Mouse (Mus musculus) heart, adult 2 months (tissue): Measurements from ENCODE around the gene 1700092M07Rik. TPM values are rescaled to one million over a fixed set of nuclear protein-coding genes. Genes with fewer than 3 reads are reported as not detected.
A peak's percentile ranks its signal among the peaks of the same experiment; 100 is the strongest.

ENCODE experiments used
- DNase-seq, 2 experiments: peaks; one replicate each; pipeline ENCODE4 v3.0.0; 2021
- H3K27ac ChIP-seq: fragments of 200-600 bp; 2 replicates; pipeline ENCODE4 v1.8.1; 2022
- H3K27me3 ChIP-seq: fragments of 200-500 bp; 2 replicates; pipeline ENCODE4 v1.6.1; 2012; ENCODE audit warnings: mild to moderate bottlenecking, low read length, inconsistent platforms, mixed read lengths; ENCODE audit not compliant: control insufficient read depth, insufficient read depth
- H3K36me3 ChIP-seq: fragments of 200-500 bp; 2 replicates; pipeline ENCODE4 v1.6.1; 2012; ENCODE audit warnings: low read length, inconsistent platforms; ENCODE audit not compliant: control insufficient read depth, insufficient read depth
- H3K4me1 ChIP-seq: fragments of 200-500 bp; 2 replicates; pipeline ENCODE4 v1.6.1; 2011; ENCODE audit warnings: low read length; ENCODE audit not compliant: control insufficient read depth, insufficient read depth
- H3K4me3 ChIP-seq: fragments of 200-600 bp; 2 replicates; pipeline ENCODE4 v1.8.1; 2022
- H3K79me2 ChIP-seq: fragments of 200-500 bp; replicated peaks from 2 replicates; pipeline ENCODE4 v1.6.1; 2012; ENCODE audit warnings: mild to moderate bottlenecking, inconsistent platforms, low read length, moderate library complexity, mixed read lengths; ENCODE audit not compliant: control insufficient read depth, insufficient read depth
- H3K9ac ChIP-seq: fragments of 200-500 bp; 2 replicates; pipeline ENCODE4 v1.6.1; 2012; ENCODE audit warnings: low read depth, mild to moderate bottlenecking, control low read depth, inconsistent platforms, low read length, mixed read lengths
- CTCF ChIP-seq: fragments of 200-600 bp; IDR thresholded peaks from 2 replicates; pipeline ENCODE4 v1.8.1; 2022; ENCODE audit warnings: antibody characterized with exemption, mild to moderate bottlenecking, moderate library complexity
- EP300 ChIP-seq: fragments of 200-500 bp; IDR thresholded peaks from 2 replicates; pipeline ENCODE4 v1.6.1; 2011; ENCODE audit warnings: low read depth, low read length, control low read depth; ENCODE audit not compliant: insufficient read depth
- POLR2A ChIP-seq: fragments of 200-500 bp; IDR thresholded peaks from 2 replicates; pipeline ENCODE4 v1.6.1; 2011; ENCODE audit warnings: mild to moderate bottlenecking, low read depth, low read length, control low read depth; ENCODE audit not compliant: insufficient read depth
- WGBS: fragments of 180-500 bp; shearing (Covaris S2); methylation state at CpG from one replicate; pipeline ENCODE4 v1.1.7; 2018; 5-methylcytosine and 5-hydroxymethylcytosine counted together
- intact Hi-C: fragments of 180-260 bp; cut with DNase I; formaldehyde crosslinking; loops from one replicate; pipeline ENCODE4 v1.15.1; 2025
- polyA plus RNA-seq: library from polyadenylated mRNA; depleted of rRNA; stranded (reverse); fragments of >200 nt; gene quantifications from 2 replicates; pipeline ENCODE4 v1.2.3, GENCODE M21; 2012
- total RNA-seq, 2 experiments: library from RNA; stranded (reverse); gene quantifications; 2 replicates each; pipeline ENCODE4 v1.2.3; 2021

1700092M07Rik gene
- total and polyA plus RNA-seq, 3 experiments, result 0.57 to 0.62 TPM; not detected in 1

- intact Hi-C loops, result no loop called here
- DNase-seq, result no peak
- peaks cover 1% of the 10 kb centered on the region; the same call in 1 of the 2 replicates for H3K4me1 ChIP-seq
- no peak overlapping the region for H3K27ac ChIP-seq
- no peaks in the 10 kb centered on the region for H3K27me3 ChIP-seq
- WGBS, result 72% methylated on average over 4 of the region's 4 CpGs
- H3K4me3 ChIP-seq, result no peak overlapping the region
- no peaks in the 10 kb centered on the region for H3K79me2 ChIP-seq
- TF ChIP-seq EP300, result no peak
- TF ChIP-seq POLR2A, result no peak
- no peak for TF ChIP-seq CTCF
- no peak overlapping the region for H3K9ac ChIP-seq
- no peaks in the 10 kb centered on the region; the same call in 1 of the 2 replicates for H3K36me3 ChIP-seq
These were observed 36.9 kb upstream of the 1700092M07Rik start for GRCm38 (mm10) chr19:8703571-8703970.

DNA sequence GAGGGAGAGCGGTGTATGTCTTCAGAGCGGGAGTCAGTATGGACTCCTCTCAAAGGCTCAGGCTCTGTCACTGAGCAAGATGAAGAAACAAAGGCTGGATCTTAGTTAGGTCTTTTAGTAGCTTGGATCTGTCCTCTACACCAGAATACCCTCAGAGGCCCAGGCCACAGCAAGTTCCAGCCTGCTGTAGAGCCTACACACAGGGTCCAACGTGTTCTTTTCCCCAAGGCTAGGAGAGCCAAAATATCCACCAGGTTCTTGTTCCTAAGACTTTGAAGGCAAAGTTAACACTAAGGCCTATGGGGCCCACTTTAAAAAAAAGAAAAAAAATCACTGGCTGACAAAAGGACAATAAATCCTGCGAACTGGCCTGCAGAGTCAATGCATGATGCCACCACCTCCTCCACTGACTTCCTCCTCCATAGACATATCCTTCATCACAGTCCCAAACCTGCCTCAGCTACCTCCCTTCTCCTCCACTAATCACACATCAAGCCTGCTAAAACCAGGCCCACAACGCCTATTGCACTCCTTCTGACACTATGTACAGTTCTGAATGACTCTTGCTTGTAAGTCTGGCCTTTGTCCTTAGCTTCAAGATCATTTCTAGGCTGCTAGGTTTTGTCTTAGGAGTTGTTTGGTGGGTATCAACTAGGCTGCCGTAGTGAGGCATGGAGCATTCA lies 35.4 kb upstream of the 1700092M07Rik start:
- intact Hi-C loops, result no loop called here
- no peak overlapping the region for H3K4me3 ChIP-seq
- no peak for DNase-seq
- peaks cover 1% of the 10 kb centered on the region; the same call in 1 of the 2 replicates for H3K4me1 ChIP-seq
- TF ChIP-seq CTCF (no peak), POLR2A (no peak), EP300 (no peak)
- 74% methylated on average over 6 of the region's 6 CpGs for WGBS
- H3K36me3 ChIP-seq, result peaks cover 6% of the 10 kb centered on the region
- no peaks in the 10 kb centered on the region for H3K27me3 ChIP-seq
- no peak overlapping the region for H3K27ac ChIP-seq
- H3K79me2 ChIP-seq, result no peaks in the 10 kb centered on the region
- no peak overlapping the region for H3K9ac ChIP-seq

DNA sequence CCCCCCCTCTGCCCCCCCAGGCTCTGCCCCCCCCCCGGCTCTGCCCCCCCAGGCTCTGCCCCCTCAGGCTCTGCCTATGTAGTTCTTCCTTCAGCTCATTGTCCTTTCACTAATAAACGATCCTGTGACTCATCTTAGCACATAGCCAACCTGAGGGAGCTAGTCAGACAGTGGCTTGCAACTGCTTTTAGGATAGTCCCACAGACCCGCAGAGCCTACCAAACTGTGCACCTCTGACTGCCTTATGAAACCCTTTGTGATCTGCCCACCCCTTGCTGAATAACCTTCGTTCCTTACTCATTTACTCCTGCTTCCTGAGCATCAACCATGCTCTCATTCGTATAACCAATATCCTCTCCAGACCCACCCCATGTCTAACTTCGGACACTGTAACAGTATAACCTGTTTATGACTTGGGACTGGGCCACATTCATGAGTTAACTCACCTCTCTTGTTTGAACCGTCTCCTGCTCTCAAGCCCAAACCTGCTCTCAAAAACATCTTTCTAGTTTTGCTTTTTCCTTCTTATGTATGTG lies 34.3 kb upstream of the 1700092M07Rik start:
- no peak overlapping the region for H3K27ac ChIP-seq
- 76% methylated on average over 7 of the region's 7 CpGs for WGBS
- peaks cover 16% of the 10 kb centered on the region for H3K36me3 ChIP-seq
- DNase-seq, result no peak
- H3K4me3 ChIP-seq, result no peak overlapping the region
- intact Hi-C loops, result no loop called here
- H3K27me3 ChIP-seq, result no peaks in the 10 kb centered on the region
- H3K4me1 ChIP-seq, result peaks cover 3% of the 10 kb centered on the region
- H3K79me2 ChIP-seq, result no peaks in the 10 kb centered on the region
- TF ChIP-seq EP300 (no peak), CTCF (no peak), POLR2A (no peak)
- H3K9ac ChIP-seq, result no peak overlapping the region

GRCm38 (mm10) chr19:8706930-8707329 lies 33.6 kb upstream of the 1700092M07Rik start:
- no peaks in the 10 kb centered on the region for H3K79me2 ChIP-seq
- intact Hi-C loops, result no loop called here
- no peaks in the 10 kb centered on the region for H3K27me3 ChIP-seq
- TF ChIP-seq CTCF (no peak), POLR2A (no peak), EP300 (no peak)
- H3K27ac ChIP-seq, result no peak overlapping the region
- H3K9ac ChIP-seq, result no peak overlapping the region
- 93% methylated on average over 7 of the region's 7 CpGs for WGBS
- H3K4me1 ChIP-seq, result peaks cover 7% of the 10 kb centered on the region
- H3K4me3 ChIP-seq, result no peak overlapping the region
- H3K36me3 ChIP-seq, result peaks cover 22% of the 10 kb centered on the region
- DNase-seq, result no peak

- 90% methylated on average over 8 of the region's 8 CpGs for WGBS
- no peak for TF ChIP-seq CTCF
- TF ChIP-seq EP300, result no peak
- TF ChIP-seq POLR2A, result no peak
- peaks cover 29% of the 10 kb centered on the region for H3K36me3 ChIP-seq
These were observed 31.6 kb upstream of the 1700092M07Rik start for GRCm38 (mm10) chr19:8708954-8709353.

DNA sequence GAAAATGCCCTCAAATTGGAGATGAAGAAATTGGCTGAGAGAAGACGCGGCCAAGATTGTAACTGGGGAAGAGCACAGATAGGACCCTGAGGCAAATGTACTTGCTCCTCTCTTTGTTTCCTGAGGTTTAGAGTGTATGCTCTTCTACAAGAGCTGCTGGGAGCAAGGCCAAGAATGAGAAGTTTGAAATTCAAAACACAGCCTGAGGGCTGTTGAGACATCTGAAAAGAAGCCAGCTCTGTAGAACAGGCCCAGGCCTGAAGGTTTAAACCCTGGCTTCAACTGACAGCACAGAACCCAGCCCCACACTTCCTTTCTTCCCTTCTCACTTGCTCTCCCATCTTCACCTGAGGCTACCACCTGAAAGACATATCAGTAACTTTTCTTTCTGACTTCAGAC lies 30.5 kb upstream of the 1700092M07Rik start:
- Histone ChIP-seq H3K36me3 (peaks cover 29% of the 10 kb centered on the region), H3K27me3 (no peaks in the 10 kb centered on the region), H3K4me1 (peaks cover 11% of the 10 kb centered on the region), H3K4me3 (no peak overlapping the region), H3K9ac (peak overlapping the region; percentile 15; the same call in 1 of the 2 replicates), H3K27ac (no peak overlapping the region), H3K79me2 (no peaks in the 10 kb centered on the region)
- no peak for TF ChIP-seq CTCF
- no peak for TF ChIP-seq POLR2A
- no peak for TF ChIP-seq EP300
- no peak for DNase-seq
- 71% methylated on average over 2 of the region's 2 CpGs for WGBS
- intact Hi-C loops, result loop anchor here (10.0 kb wide), 1 partner anchor 395 kb away; no protein-coding TSS in a partner anchor

More at GRCm38 (mm10) chr19:8708954-8709353, 31.6 kb upstream of the 1700092M07Rik start:
- H3K9ac ChIP-seq, result no peak overlapping the region
- no peaks in the 10 kb centered on the region for H3K27me3 ChIP-seq
- H3K27ac ChIP-seq, result no peak overlapping the region
- intact Hi-C loops, result no loop called here
- H3K4me3 ChIP-seq, result no peak overlapping the region
- H3K4me1 ChIP-seq, result peaks cover 7% of the 10 kb centered on the region
- no peaks in the 10 kb centered on the region for H3K79me2 ChIP-seq
- DNase-seq, result no peak
